Mouse (Mus musculus): ENCODE data around the gene Cnga3.

The Cnga3 gene

DNA sequence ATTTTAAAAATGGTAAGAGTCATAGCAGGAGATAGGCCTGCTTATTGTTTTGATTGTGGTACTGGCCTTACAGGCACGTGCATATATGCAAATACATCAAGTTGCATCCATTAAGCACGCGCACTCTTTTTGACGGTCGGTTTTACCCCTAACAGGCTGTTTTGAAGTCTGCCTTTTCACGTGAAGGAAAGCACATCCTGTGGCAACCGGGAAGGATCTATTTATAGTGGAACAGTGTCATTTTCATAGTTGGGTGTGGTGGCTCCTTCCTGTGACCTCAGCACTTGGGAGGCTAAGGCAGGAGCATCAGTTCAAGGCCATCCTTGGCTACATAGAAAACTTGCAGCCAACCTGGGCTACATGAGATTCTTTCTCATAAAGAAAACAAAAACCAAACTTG is 72.3 kb downstream of the Cnga3 start:
- DNase-seq (ENCODE audit: low read depth) = no peak

DNA sequence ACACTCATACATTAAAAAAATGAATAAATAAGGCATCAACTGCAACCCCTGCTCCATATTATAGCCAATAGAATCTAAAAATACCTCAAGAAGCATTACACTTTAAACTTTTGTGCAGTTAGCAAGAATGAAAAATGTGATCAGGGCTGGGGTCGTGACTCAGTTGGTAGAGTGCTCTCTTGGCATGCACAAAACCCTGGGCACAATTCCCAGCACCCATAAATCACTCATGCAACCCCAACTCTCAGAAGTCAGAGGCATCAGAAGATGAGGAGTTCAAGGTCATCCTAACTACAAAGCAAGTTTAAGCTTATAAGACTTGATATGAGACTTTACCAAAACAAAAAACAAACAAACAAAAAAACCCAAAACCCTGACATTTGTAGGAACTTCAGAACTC is 73.5 kb downstream of the Cnga3 start:
- DNase-seq (ENCODE audit: low read depth) = no peak

DNA sequence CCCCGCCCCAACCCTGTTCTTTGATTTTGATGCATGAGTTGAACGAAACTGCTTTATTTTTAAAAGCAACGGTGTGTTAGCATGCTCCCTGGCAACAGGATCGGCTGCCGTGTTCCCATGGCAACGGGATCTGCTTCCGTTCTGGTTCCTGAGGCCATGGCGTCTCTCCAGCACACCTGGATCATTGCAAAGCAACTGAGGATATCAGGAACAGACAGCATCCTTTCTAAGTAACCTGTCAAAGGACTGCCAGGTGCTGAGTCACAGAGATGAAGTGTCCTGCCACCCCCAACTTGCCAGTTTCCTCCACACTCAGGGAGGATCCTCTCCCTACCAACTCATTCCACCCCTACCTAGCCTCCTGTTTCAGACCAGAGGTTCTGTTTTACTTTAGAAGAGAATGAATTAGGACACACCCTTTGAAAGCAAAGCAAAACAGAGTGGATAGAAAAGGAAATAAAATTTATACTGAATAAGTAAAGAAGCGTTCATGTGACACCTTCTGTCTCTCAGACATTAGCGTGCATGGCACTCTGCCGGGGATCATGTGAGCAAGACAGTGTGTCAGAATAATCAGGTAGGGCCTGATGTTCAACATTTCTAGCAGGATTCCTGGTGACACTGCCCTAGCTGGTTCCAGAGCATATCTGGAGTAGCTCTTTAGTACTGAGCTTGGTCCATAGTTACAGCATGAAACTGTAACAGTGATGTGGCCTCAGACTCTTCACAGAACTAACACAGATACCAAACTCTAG is 74.1 kb downstream of the Cnga3 start:
- no peak for DNase-seq (ENCODE audit: low read depth)

DNA sequence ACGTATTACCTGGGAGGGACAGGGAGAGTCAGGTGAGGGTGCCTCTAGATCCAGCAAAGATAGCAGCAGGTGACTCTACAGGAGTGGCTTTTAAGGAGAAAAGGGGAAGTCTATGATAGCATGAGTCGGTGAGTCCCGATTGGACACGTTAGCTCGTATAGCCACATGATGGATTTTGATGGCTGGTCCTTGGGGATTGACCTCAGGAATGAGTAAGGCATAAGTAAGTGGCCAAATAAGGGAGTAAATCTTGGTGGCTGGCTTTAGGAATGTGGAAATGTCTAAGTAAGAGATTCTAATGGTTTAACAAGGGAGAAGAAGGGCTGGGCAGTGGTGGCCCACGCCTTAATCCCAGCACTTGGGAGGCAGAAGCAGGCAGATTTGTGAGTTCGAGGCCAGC is 74.7 kb downstream of the Cnga3 start:
- DNase-seq (ENCODE audit: low read depth) = no peak

DNA sequence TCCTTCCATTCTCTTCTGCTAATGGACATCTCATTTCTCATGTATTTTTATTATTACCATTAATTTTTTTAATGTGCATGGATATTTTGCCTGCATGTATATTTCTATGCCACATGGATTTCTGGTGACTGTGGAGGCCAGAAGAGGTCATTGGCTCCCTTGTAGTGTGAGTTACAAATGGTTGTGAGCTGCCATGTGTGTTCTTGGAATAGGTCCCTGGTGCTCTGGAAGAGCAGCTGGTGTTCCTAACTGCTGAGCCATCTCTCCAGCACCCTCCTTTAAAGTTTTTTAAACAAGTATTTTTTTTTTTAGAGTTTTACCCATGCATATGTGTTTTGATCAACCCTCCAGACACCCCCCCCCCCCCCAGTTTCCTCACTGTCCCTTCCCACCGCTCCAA is 82.2 kb downstream of the Cnga3 start:
- no peak for DNase-seq (ENCODE audit: low read depth)

- DNase-seq (ENCODE audit: low read depth) = no peak
Measured at GRCm38 (mm10) chr1:37298904-37299303, 84.7 kb downstream of the Cnga3 start.

GRCm38 (mm10) chr1:37299540-37300491 is 85.6 kb downstream of the Cnga3 start, which contains the start of gene Inpp4a:
Gene Inpp4a (plus strand): TSS chr1:37299865.
- peak; percentile 99 for DNase-seq (ENCODE audit: low read depth)

DNA sequence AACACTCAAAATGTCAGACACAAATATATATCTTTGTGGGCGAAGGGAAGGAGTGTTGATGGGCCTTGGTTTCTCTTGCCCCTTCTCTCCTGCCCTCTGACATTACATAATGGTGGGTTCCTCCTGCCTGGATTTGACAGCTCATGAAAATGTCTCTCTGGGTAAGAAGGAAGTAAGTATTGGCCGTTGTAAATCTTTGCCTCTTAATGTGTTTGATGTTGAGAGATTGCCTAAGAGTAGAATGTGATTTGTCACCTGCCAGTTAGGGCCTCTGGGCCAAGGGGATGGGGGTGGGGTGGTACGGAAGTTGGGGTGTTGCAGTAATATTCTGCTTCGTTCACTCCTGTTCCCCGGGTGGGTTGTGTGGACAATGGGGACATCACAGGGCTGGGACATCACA is 86.4 kb downstream of the Cnga3 start:
- peak; percentile 63 for DNase-seq (ENCODE audit: low read depth)

- peak; percentile 59 for DNase-seq (ENCODE audit: low read depth)
Measured at GRCm38 (mm10) chr1:37302801-37303200, 88.6 kb downstream of the Cnga3 start.

GRCm38 (mm10) chr1:37305691-37306287 is 91.6 kb downstream of the Cnga3 start:
- DNase-seq (ENCODE audit: low read depth) = no peak

DNA sequence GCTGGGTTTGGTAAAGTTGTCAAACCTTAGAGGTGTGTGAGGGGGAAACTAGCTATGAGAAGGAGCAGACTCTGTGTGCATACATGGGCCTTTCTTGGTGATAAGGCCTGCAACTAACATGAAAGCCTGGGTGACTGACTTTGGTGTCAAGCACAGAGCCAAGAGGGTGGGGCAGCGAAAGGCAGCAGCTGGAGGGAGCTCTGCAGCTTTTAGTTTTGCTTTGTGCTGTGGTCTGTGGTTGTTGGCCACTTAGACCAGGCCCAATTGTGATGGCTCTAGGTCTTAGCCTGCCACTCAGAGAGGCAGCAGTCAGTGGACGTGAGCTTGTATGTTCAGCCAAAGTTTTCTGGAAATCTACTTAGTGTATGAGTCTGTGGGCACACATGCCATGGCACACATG is 93.4 kb downstream of the Cnga3 start:
- DNase-seq (ENCODE audit: low read depth) = peak; percentile 42

DNA sequence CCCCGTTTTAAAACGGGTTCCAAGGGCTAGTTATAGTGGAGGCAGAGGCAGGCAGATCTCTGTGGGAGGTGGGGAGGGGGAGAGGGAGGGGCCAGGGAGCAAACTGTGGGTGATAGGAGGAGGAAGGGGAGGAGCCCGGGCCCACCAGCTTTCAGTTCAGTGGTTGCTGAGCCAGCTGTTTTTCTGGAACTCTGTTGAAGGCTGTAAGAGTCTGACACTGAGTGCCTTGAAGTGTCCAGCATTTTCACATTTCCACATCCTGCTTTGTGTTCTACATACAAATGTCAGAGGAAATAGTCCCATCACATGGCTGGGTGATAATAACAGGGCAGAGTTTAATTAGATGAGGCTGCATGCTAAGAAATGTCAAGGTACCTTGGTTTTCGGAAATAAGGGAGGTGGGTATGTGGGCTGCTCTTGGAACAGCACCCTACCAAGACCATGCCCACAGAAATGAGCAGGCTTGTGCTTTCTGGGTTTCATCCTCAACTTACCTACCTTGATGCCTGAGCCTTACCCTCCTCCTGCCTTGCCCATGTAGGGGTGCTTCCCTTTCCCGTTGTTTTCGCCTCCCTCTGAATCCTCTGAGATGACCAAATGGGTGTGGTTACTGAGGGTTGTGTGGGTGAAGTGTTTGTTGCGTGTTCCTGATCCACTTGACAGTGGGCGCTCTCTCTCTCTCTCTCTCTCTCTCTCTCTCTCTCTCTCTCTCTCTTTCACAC is 93.9 kb downstream of the Cnga3 start:
- DNase-seq (ENCODE audit: low read depth) = peak; percentile 49

DNA sequence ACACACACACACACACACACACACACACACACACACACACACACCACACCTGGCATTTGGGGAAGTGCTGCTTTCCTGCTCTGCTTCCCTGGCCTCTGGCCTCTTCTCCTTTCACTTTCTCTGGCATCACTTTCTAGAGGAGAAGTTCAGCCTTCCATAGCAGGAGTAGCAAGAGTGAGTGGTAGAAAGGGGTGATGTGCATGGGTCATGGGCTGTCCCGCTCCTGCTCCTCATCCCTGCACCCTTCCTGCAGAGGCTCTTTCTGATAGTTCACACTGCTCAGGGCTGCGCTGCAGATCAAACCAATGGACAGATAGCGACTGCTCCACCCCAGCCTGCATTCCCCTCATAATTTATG is 94.5 kb downstream of the Cnga3 start:
- DNase-seq (ENCODE audit: low read depth) = no peak

DNA sequence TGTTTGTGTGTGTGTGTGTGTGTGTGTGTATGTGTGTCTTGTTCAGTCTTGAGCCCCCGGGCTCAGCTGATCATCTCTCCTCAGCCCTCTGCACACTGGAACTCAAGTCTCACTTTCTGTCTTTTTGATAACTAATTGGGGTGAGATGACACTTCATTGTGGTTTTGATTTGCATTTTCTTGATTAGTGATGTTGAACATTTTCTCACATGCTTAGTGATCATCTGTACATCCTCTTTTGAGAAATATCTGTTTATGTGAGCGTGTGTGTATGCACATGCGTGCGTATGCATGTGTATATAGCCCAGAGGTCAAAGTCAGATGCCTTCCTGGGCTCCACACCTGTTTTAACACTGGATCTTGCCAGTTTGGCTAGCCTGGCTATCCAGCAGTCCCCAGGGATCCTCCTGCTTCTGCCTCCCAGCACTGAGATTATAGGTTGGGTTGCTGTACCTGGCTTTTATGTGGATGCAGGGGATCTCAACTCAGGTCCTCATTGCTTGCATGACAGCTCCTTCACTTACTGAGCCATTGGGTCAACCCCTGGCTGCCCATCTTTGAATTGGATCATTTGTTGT is 95.8 kb downstream of the Cnga3 start:
- DNase-seq (ENCODE audit: low read depth) = no peak

Data from naive thymus-derived CD4-positive, alpha-beta T cell, adult 2 months (primary cell).